Mouse (Mus musculus): ENCODE measurements around the gene Gpd2.

The Gpd2 gene

DNA sequence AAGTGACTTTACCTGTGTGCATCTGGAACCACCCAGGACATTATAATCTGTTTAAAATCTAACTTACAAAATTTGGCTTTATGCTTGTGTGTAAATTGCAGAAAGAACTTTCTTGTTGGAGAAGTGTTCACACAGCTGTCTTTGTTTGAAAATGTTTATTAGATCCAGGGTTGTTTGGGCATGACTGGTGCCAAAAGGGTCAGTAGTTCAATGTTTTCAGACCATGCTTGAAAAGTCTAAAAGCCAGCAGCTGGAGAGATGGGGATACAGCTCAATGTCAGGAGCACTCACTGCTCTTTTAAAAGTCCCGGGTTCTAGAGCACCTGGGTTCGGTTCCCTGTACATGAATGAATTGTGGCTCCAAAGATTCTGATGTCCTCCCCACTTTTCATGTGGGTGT, 56.1 kb downstream of the Gpd2 start:
- in situ Hi-C loops (cut with MboI; ENCODE audit: low sequenced_read_pairs), result no loop called here

DNA sequence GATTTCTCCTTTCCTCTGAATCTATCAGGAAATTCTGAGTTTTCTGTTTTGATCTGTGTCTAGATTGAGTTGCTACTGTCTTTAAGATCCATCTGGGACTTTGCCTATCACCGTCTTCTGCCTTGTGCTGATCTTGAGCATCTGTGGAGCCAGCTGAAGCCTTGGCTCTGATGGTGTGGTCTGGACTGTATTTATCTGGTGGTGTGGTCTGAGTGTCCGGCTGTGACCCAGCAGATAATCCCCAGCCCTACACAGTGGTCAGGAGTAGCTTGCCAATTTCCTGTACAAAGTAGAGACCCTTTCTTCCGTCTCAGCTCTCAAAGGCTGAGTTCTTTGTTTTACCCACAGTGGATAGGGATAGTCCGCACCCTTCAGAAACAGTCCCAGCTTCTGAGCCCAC, 58.6 kb downstream of the Gpd2 start:
- in situ Hi-C loops (cut with MboI; ENCODE audit: low sequenced_read_pairs), result no loop called here

DNA sequence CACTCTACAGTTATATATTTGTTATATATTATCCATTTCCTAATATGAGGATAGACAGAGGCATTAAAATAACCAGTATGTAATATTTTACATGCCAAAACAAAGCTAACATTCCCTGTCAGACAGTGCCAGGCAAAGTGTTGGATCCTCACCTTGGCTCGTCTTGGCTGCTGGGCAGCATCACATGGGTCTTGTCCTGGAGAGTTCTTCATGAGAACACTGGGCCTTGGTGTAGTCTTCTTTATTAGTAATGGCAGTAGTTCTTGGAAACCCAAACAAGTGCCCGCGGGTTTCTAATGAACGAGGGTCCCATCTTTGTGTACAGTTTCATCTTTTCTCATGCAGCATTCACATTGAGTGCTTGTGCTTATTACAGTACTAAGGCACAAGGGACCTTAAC, 59.8 kb downstream of the Gpd2 start:
- in situ Hi-C loops (cut with MboI; ENCODE audit: low sequenced_read_pairs), result no loop called here

- in situ Hi-C loops (cut with MboI; ENCODE audit: low sequenced_read_pairs), result no loop called here
Measured at GRCm38 (mm10) chr2:57301539-57301938, 64.1 kb downstream of the Gpd2 start.

- in situ Hi-C loops (cut with MboI; ENCODE audit: low sequenced_read_pairs), result no loop called here
Measured at GRCm38 (mm10) chr2:57304212-57304611, 66.8 kb downstream of the Gpd2 start.

- in situ Hi-C loops (cut with MboI; ENCODE audit: low sequenced_read_pairs), result no loop called here
Measured at GRCm38 (mm10) chr2:57312268-57312797, 74.9 kb downstream of the Gpd2 start.

- in situ Hi-C loops (cut with MboI; ENCODE audit: low sequenced_read_pairs), result no loop called here
Measured at GRCm38 (mm10) chr2:57316055-57316454, 78.6 kb downstream of the Gpd2 start.

DNA sequence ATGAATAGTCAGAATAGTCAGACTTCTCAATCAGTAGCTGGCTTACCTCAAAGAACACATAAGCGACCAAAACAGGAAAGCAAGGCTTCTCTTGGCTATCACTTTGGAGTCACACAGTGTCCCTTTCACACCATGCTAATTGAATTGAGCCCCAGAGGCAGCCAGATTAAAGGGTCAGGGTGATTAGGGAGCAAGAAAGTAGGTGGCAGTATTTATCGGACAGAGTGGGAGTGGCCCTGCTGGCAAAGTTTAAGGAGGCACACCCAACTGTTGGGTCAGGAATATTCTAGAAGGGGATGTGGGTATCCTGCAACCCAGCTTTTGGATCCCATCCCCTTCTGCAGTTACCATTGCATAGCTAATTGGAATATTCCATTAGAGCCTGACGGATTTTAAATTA, 80.9 kb downstream of the Gpd2 start:
- in situ Hi-C loops (cut with MboI; ENCODE audit: low sequenced_read_pairs), result no loop called here

GRCm38 (mm10) chr2:57326091-57326490, 88.7 kb downstream of the Gpd2 start:
- in situ Hi-C loops (cut with MboI; ENCODE audit: low sequenced_read_pairs), result no loop called here

DNA sequence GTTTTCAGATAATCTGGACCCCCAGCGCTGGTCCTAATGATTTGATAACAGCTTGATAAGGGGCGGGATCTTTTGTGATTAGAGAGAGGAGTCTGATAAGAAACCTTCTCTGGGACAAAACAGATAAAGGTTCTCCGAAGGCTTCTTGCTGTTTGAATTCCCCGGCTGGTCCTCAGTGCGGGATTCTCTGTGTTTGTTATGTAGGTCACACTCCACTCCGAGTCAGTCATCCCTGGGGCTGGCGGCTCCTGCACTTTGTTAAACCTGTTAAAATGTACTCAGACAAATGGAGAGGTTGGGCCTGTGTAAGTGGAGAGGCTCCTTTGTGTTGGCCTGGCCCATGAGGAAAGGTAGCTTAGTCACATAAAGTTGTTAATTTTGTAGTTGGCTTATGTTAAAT, 91.9 kb downstream of the Gpd2 start:
- in situ Hi-C loops (cut with MboI; ENCODE audit: low sequenced_read_pairs), result no loop called here

GRCm38 (mm10) chr2:57330812-57331211, 93.4 kb downstream of the Gpd2 start:
- in situ Hi-C loops (cut with MboI; ENCODE audit: low sequenced_read_pairs), result no loop called here

DNA sequence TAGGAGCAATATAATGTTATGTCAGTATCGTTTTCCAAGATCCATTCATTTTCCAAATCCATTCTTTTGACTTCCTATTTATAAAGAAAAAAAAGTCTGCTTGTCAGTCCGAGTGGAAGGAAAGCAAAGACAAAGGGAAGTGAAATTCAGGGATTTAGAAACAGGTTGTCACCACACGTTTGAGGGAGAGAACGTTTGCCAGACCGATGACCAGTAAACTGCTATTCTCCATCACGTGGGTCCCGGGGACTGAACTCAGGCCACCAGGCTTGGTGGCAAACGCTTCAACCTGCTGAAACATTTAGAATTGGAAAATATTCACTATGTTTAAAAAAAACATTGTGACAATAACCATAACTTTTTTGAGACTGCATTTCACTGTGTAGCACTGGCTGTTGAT, 93.8 kb downstream of the Gpd2 start:
- in situ Hi-C loops (cut with MboI; ENCODE audit: low sequenced_read_pairs), result no loop called here

DNA sequence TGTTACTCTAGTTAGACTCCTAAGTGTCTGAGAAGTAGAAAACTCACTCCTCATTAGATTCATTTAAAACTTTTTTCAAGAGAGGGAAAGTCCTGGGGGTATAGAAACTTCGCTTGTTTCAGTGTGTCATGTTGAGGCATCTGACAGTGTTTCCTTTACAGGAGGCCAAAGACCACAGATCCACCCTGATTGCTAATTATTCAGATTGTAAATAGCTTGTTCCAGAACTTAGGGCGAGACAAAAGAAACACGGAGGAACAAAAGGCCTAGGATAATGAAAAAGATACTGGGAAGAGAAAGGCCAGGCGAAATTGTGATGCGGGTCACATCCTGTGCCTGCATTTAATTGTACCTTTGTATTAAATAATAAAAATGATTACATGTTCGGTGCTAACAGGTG, 96.0 kb downstream of the Gpd2 start:
- in situ Hi-C loops (cut with MboI; ENCODE audit: low sequenced_read_pairs), result no loop called here

- in situ Hi-C loops (cut with MboI; ENCODE audit: low sequenced_read_pairs), result no loop called here
Measured at GRCm38 (mm10) chr2:57335397-57335796, 98.0 kb downstream of the Gpd2 start.

DNA sequence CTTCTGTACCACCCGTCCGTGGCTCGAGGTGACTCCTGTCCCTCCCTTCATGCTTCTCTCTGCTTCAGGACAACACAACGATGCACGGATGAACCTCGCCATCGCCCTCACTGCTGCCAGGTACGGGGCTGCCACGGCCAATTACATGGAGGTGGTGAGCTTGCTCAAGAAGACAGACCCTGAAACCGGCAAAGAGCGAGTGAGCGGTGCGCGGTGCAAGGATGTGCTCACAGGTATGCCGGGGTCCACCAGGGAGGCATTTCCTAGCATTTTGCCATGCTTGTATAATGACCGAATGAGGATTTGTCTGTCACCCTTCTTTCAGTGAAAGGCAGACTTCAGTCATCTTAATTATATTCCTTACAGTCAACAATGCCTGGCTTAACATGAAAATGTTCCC, 101.3 kb downstream of the Gpd2 start:
- in situ Hi-C loops (cut with MboI; ENCODE audit: low sequenced_read_pairs), result no loop called here

DNA sequence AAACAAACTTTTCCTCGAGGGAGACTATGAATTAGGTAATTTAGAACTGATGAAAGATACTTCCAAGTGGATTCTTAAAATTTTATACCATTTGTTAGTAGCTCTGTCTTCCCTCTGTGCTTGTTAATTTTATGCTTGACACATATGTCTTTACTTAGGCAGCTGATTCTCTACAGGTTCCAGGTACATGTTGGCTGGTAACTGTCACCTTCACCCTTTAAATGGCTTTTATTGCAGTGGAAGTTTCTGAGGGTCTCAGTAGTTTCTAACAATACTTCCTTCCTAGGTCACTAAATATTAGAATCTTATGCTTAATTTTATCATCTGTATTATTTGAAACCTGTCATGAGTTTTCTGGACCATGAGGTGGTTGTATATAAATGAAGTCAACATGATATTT, 105.5 kb downstream of the Gpd2 start:
- in situ Hi-C loops (cut with MboI; ENCODE audit: low sequenced_read_pairs), result no loop called here

- in situ Hi-C loops (cut with MboI; ENCODE audit: low sequenced_read_pairs), result no loop called here
Measured at GRCm38 (mm10) chr2:57350615-57351014, 113.2 kb downstream of the Gpd2 start.

- in situ Hi-C loops (cut with MboI; ENCODE audit: low sequenced_read_pairs), result no loop called here
Measured at GRCm38 (mm10) chr2:57353722-57354432, 116.4 kb downstream of the Gpd2 start.

DNA sequence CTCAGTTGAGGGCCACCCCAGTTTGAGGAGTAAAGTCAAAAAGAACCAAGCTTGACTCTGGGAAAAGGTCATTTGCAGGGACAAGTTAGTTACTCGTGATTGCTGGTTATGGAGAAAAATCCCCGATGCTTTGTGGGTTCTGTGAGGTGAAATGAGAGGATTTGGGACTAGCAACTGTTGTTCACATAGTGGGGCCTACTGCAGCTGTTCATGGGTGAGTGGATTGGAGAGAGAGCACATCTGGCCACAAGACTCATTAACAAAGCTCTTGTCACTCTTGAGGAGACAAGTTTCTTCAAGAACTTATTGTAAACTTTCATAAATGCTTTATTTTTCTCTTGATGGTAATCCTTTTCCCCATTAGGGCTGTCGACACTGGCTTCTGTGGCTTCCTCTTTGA, 117.4 kb downstream of the Gpd2 start:
- in situ Hi-C loops (cut with MboI; ENCODE audit: low sequenced_read_pairs), result no loop called here

DNA sequence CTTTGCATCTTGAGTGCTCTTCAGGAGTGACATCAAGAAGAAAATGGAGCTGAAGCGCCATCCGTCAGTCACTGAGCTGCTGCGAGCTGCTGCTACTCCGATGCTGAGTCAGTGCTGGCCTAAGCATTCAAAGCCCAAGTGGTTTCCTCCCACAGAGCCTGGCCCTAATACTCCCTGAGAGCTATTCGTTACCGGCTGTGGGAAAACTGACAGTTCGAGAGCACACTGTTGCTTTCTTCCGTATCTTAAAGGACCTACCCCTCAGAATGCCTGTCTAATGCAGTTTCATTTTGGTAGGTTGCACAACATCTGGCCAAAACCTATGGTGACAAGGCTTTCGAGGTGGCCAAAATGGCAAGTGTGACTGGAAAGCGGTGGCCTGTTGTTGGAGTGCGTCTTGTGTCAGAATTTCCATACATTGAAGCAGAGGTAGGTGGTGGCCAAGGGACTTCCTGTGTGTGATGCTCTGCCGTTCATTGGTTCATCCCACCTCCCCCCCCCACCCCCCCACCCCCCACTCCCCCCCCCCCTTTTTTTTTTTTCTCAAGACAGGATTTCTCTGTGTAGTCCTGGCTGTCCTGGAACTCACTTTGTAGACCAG, 118.9 kb downstream of the Gpd2 start:
- in situ Hi-C loops (cut with MboI; ENCODE audit: low sequenced_read_pairs), result no loop called here

- in situ Hi-C loops (cut with MboI; ENCODE audit: low sequenced_read_pairs), result no loop called here
Measured at GRCm38 (mm10) chr2:57362503-57362902, 125.1 kb downstream of the Gpd2 start.

DNA sequence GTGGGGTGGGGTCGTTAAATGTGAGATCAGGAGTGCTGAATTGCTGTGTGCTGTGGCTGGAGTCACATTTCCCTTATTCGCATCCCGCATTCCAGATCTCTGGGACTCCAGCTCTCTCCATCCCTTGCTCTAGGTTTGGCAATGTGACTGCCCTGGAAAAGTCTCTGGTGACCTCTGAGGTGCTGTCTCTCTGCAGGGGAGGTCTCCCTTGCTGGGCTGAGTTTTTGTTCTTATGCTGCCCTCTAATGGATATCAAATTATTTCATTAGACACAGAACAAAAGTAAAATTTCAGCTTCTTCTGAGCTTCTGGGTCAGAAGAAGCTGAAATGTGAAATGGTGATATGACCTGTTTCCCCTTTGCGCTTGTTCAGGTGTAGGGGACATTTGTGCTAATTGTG, 137.2 kb downstream of the Gpd2 start:
- in situ Hi-C loops (cut with MboI; ENCODE audit: low sequenced_read_pairs), result loop anchor here (25.0 kb wide), 1 partner anchor 1262 kb away; no protein-coding TSS in a partner anchor

Measured in CH12F3 (cell line).